Comparison of ENCODE assay signal across 8 mouse cellular contexts in the genomic region with DNA sequence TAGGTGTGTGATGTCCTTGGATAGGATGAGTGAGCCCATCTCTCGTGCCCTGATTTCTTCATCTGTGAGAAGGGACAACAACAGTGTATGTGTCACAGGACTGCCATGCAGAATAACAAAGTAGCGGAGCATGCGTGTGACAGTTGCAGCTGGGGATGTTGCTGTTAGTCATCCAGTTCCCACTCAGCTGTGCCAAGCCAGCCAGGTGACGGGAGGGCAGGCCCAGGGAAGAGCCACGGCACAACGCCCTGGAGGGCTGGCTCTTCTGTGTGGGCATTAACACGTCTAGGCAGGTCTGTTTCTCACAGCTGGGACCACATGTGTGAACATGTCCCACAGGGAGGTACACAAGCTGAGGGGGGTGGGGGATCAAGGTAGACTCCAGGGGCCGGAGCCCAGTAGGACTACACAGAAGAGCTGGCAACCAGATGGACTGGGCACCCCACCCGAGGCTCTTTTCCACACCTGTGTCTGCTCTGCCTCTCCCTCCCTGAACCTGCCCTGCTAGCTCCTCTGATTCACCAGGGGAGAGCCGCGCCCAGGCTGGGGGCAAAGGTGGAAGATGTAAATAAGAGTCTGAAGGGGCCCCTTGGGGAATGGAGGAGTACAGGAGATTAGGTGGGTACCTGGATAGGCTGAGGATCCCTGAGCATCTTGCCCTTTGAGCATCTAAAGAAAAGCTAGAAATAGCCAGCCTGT. TPM values are rescaled to one million over a fixed set of nuclear protein-coding genes. Genes with fewer than 3 reads are reported as not detected.
DNase-seq lines count a peak whose midpoint lies in the region; ATAC-seq and TF ChIP-seq lines count a peak whose summit lies in the region.

No protein-coding gene starts in this region.

- H3K27me3 ChIP-seq in heart, embryonic 14.5 days (ENCODE audit: control insufficient read depth, insufficient read depth, low read length): no peaks in the 10 kb centered on the region
- no peaks in the 10 kb centered on the region for H3K27me3 ChIP-seq in liver, embryonic 13.5 days
- no peaks in the 10 kb centered on the region for H3K27me3 ChIP-seq in stomach, postnatal 0 days (ENCODE audit: control insufficient read depth, insufficient read depth, low read length)

- no peak overlapping the region for H3K27ac ChIP-seq in heart, embryonic 14.5 days (replicated peaks in 1 of 2; ENCODE audit: control insufficient read depth in 1 of 2, insufficient read depth in 1 of 2, low read depth in 2 of 2, low read length in 2 of 2)
- 0 out of 2 replicates have a peak overlapping the region, but pooled peaks have one; percentile 13 for H3K27ac ChIP-seq in liver, embryonic 13.5 days
- peak overlapping the region; percentile 59 for H3K27ac ChIP-seq in stomach, postnatal 0 days (replicated peaks)

- TF ChIP-seq EP300 in stomach, postnatal 0 days (optimal IDR thresholded peaks at IDR 0.05): peak; percentile 77

- WGBS in heart, embryonic 14.5 days: 80% methylated on average over 11 of the region's 11 CpGs
- WGBS in liver, embryonic 13.5 days (ENCODE audit: insufficient replicate concordance): 83% methylated on average over 11 of the region's 11 CpGs
- 42% methylated on average over 11 of the region's 11 CpGs for WGBS in stomach, postnatal 0 days

- peaks cover 4% of the 10 kb centered on the region; the same call in 1 of the 2 replicates for H3K36me3 ChIP-seq in heart, embryonic 14.5 days (ENCODE audit: control insufficient read depth, insufficient read depth, low read length)
- no peaks in the 10 kb centered on the region; the same call in 1 of the 2 replicates for H3K36me3 ChIP-seq in liver, embryonic 13.5 days
- H3K36me3 ChIP-seq in stomach, postnatal 0 days (ENCODE audit: control insufficient read depth, insufficient read depth, low read length): peaks cover under 1% of the 10 kb centered on the region; the same call in 1 of the 2 replicates

- no peak overlapping the region for H3K4me2 ChIP-seq in heart, embryonic 14.5 days (ENCODE audit: low read length)
- peak overlapping the region; percentile 96 for H3K4me2 ChIP-seq in liver, embryonic 13.5 days
- peak overlapping the region; percentile 78 for H3K4me2 ChIP-seq in stomach, postnatal 0 days (replicated peaks; ENCODE audit: low read depth)

- peaks cover 22 to 37% of the 10 kb centered on the region in 2 experiments for H3K4me1 ChIP-seq in heart, embryonic 14.5 days (ENCODE audit: control insufficient read depth in 2 of 2, insufficient read depth in 2 of 2, low read length in 2 of 2)
- H3K4me1 ChIP-seq in liver, embryonic 13.5 days (replicated peaks): peaks cover 84% of the 10 kb centered on the region
- peaks cover 3% of the 10 kb centered on the region; the same call in 1 of the 2 replicates for H3K4me1 ChIP-seq in stomach, postnatal 0 days (replicated peaks; ENCODE audit: control insufficient read depth, insufficient read depth)

- no peaks in the 10 kb centered on the region for H3K9me3 ChIP-seq in heart, embryonic 14.5 days (ENCODE audit: control insufficient read depth, low read length)
- H3K9me3 ChIP-seq in liver, embryonic 13.5 days (replicated peaks): no peaks in the 10 kb centered on the region
- no peaks in the 10 kb centered on the region for H3K9me3 ChIP-seq in stomach, postnatal 0 days (ENCODE audit: control insufficient read depth, low read length)

- no peak for ATAC-seq in heart, embryonic 14.5 days (ENCODE audit: insufficient number of reproducible peaks, insufficient read depth, low FRiP score, low read depth)
- ATAC-seq in liver, embryonic 13.5 days (ENCODE audit: low read depth): no peak
- peak; percentile 67 for ATAC-seq in stomach, postnatal 0 days (ENCODE audit: low FRiP score, low TSS enrichment)

- TF ChIP-seq CTCF in stomach, postnatal 0 days (IDR thresholded peaks at IDR 0.05; ENCODE audit: low read depth): no peak

- peak; percentile 56 for DNase-seq in cerebellum, adult 9-11 months
- DNase-seq in cerebellum, postnatal 36 days: no peak
- DNase-seq in urinary bladder, postnatal 25 days (ENCODE audit: low spot score): peak; percentile 30
- no peak for DNase-seq in urinary bladder, postnatal 4 days (ENCODE audit: low spot score in 2 of 2)
- no peak for DNase-seq in liver, embryonic 13.5 days
- peak; percentile 88 for DNase-seq in stomach, postnatal 0 days (ENCODE audit: low spot score)
- DNase-seq in kidney, adult 9 months: no peak

- peak overlapping the region; percentile 46; the same call in 1 of the 2 replicates for H3K9ac ChIP-seq in heart, embryonic 14.5 days (ENCODE audit: low read length)
- peak overlapping the region; percentile 88; the same call in 1 of the 2 replicates for H3K9ac ChIP-seq in liver, embryonic 13.5 days
- 0 out of 2 replicates have a peak overlapping the region, but pooled peaks have one; percentile 35 for H3K9ac ChIP-seq in stomach, postnatal 0 days (ENCODE audit: low read length)

- no peak overlapping the region for H3K4me3 ChIP-seq in heart, embryonic 14.5 days (ENCODE audit: control insufficient read depth in 1 of 2, insufficient read depth in 1 of 2, low read depth in 1 of 2, low read length in 2 of 2)
- 0 out of 2 replicates have a peak overlapping the region, but pooled peaks have one; percentile 84 for H3K4me3 ChIP-seq in liver, embryonic 13.5 days (replicated peaks)
- H3K4me3 ChIP-seq in stomach, postnatal 0 days (ENCODE audit: low read depth, low read length): peak overlapping the region; percentile 82; the same call in 1 of the 2 replicates

RNA-seq across cellular contexts. Expression of a gene that starts 3.4 kb away (rescaled TPM):
- 3.4 and 3.8 TPM in 2 replicates for polyA plus RNA-seq in heart, embryonic 14.5 days (2014; fragmentation: Nextera tagmentation; extraction: Ambion mirVana)
- 1.4 and 1.9 TPM in 2 replicates for polyA plus RNA-seq in liver, embryonic 13.5 days (2015; fragmentation: Nextera tagmentation; extraction: Ambion mirVana)
- polyA plus RNA-seq in stomach, postnatal 0 days (2015; fragmentation: Nextera tagmentation; extraction: Ambion mirVana): 11.6 and 12.2 TPM in 2 replicates

RNA-seq across cellular contexts. Expression of a gene that starts 7.8 kb away (rescaled TPM):
- 9.9 and 11.9 TPM in 2 replicates for polyA plus RNA-seq in heart, embryonic 14.5 days (2014; fragmentation: Nextera tagmentation; extraction: Ambion mirVana)
- 15.1 and 17.7 TPM in 2 replicates for polyA plus RNA-seq in liver, embryonic 13.5 days (2015; fragmentation: Nextera tagmentation; extraction: Ambion mirVana)
- polyA plus RNA-seq in stomach, postnatal 0 days (2015; fragmentation: Nextera tagmentation; extraction: Ambion mirVana): 25.0 and 26.6 TPM in 2 replicates

RNA-seq across cellular contexts. Expression of a gene that starts 29.0 kb away (rescaled TPM):
- 140 and 150 TPM in 2 replicates for polyA plus RNA-seq in heart, embryonic 14.5 days (2014; fragmentation: Nextera tagmentation; extraction: Ambion mirVana)
- polyA plus RNA-seq in liver, embryonic 13.5 days (2015; fragmentation: Nextera tagmentation; extraction: Ambion mirVana): 115 and 129 TPM in 2 replicates
- polyA plus RNA-seq in stomach, postnatal 0 days (2015; fragmentation: Nextera tagmentation; extraction: Ambion mirVana): 82.2 and 82.7 TPM in 2 replicates

RNA-seq across cellular contexts. Expression of a gene that starts 29.4 kb away (rescaled TPM):
- polyA plus RNA-seq in heart, embryonic 14.5 days (2014; fragmentation: Nextera tagmentation; extraction: Ambion mirVana): 3.3 and 3.7 TPM in 2 replicates
- 0.62 and 1.2 TPM in 2 replicates for polyA plus RNA-seq in liver, embryonic 13.5 days (2015; fragmentation: Nextera tagmentation; extraction: Ambion mirVana)
- polyA plus RNA-seq in stomach, postnatal 0 days (2015; fragmentation: Nextera tagmentation; extraction: Ambion mirVana): 1.7 and 1.8 TPM in 2 replicates

RNA-seq across cellular contexts. Expression of a gene that starts 33.2 kb away (rescaled TPM):
- 3.3 and 5.4 TPM in 2 replicates for polyA plus RNA-seq in heart, embryonic 14.5 days (2014; fragmentation: Nextera tagmentation; extraction: Ambion mirVana)
- polyA plus RNA-seq in liver, embryonic 13.5 days (2015; fragmentation: Nextera tagmentation; extraction: Ambion mirVana): 1.7 TPM in 2 replicates
- 12.8 and 14.6 TPM in 2 replicates for polyA plus RNA-seq in stomach, postnatal 0 days (2015; fragmentation: Nextera tagmentation; extraction: Ambion mirVana)

Comparison
In these comparisons a context has a peak if more than half of its experiments do, and no peak if none do; other contexts are left out.
1. DNase-seq: peak in cerebellum, adult 9-11 months (single experiment), urinary bladder, postnatal 25 days (single experiment) and stomach, postnatal 0 days (single experiment); none in cerebellum, postnatal 36 days (0 of 2), urinary bladder, postnatal 4 days (0 of 2), liver, embryonic 13.5 days (single experiment) and kidney, adult 9 months (single experiment).
2. H3K27ac ChIP-seq: peak in liver, embryonic 13.5 days (single experiment) and stomach, postnatal 0 days (single experiment); none in heart, embryonic 14.5 days (0 of 2).
3. H3K4me3 ChIP-seq: peak in liver, embryonic 13.5 days (single experiment) and stomach, postnatal 0 days (single experiment); none in heart, embryonic 14.5 days (0 of 2).
4. H3K9ac ChIP-seq: peak in every context shown above with its lines; median percentile 88 in liver, embryonic 13.5 days; 46 in heart, embryonic 14.5 days; 35 in stomach, postnatal 0 days.